Mouse (Mus musculus) effector memory CD4-positive, alpha-beta T cell, adult 7 months (primary cell): ENCODE data around the gene Tomm70a. TPM values are rescaled to one million over a fixed set of nuclear protein-coding genes. Genes with fewer than 3 reads are reported as not detected.

Experiments used
- polyA plus RNA-seq: library from polyadenylated mRNA; unstranded; fragments of 100-300 nt; shearing (Covaris generic); gene quantifications from one replicate; pipeline ENCODE4 v1.2.1, GENCODE M21; 2017

The Tomm70a gene
- polyA plus RNA-seq: 38.7 TPM

DNA sequence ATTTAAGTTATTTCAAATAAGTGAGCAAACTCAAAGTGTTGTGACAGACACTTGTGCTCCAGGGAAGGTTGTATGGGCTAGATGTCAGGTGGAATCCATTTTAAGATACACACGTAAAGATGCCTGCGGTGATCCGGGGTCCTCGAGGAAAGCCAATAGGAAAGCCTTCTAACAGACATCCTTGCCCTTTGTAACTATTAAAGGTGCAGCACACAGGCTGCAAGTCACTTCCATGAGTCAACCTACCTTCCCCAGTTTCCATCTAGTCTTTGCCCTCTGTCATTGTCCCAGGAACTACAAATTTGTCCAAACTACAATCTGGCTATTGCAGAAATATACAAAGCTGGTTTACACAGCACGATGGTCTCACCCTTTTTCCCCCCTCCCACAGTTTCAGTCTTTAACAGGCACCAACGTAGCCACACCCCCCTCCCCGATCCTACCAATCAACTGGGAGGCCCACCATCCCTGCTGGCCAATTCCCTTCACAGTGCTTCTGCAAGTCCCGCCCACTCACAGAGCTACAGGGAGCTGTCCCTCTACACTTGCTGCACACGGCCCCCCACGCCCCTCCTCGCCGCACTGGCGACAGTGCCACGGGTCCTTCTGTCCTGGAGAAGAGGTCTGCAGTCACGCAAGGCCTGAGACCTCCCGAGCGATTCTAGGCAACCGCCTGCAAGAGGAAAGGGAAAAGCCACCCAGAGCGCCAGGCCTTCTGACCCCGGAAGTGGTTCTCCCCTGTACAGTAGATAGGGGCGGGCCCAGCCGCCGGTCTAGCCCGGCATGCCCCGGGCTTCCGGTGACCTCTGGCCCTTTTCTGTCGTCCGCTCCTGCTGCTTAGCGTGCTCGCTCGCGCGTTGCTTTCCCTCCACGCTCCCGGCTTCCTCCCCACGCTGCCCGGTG is at the start of gene Tomm70a:
TSS of gene Tomm70a (plus strand) at position 791 of the 903 bp plus-strand sequence.

DNA sequence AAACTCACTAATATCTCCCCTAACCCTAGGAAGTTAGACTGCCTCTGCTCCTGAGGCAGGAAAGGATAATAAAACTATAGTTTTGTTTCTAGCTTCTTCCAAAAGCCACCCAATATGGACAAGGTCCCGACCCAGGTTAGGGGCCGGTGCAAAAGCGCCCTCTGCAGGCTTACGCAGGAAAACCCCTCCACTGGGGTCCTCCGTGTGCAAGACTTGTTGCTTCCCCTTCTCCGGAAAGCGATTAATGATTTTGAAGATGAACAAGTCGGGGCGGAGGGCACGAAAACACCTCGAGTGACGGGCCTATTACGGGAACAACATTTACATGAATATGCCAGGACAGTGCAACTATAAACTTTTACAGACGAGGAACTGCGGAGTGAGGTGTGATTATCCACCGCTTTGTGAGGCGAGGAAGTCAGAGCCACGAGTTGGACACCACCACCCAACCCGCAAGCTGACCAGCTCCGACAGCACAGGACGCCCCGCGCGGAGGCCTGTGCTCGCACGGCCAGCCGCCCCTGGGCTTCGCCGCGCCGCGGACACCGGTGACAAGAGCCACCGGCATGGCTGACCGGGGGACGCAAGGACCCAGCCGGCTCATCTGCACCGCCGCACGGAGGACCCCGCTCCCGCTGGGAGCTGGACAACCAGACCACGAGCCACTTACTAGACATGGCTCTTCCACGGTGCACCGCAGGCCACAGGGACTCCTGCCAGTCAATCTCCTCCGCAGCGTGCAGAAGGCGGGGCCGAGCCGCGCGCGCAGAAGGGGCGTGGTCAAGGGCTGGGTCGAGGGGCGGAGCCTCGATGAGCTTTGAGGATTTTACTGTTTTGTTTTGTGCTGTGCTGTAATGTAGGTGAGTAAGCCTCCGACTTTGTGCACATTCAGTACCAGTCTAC is 45.4 kb downstream of the Tomm70a start, which contains the start of gene Nit2:
TSS of gene Nit2 (minus strand) at position 731 of the 903 bp plus-strand sequence.

Other genes with a start within 250 kb of the Tomm70a start
- 1.4 TPM for gene Tmem45a, start 235.5 kb upstream of the Tomm70a start, polyA plus RNA-seq
- not detected for gene Lnp1, start 193.6 kb upstream of the Tomm70a start, polyA plus RNA-seq
- not detected for gene Tmem45a2, start 50.3 kb upstream of the Tomm70a start, polyA plus RNA-seq
- 14.4 TPM for gene Nit2, start 45.6 kb downstream of the Tomm70a start, polyA plus RNA-seq
- 40.7 TPM for gene Tbc1d23, start 109.8 kb downstream of the Tomm70a start, polyA plus RNA-seq
- 0.50 TPM for gene Tmem30c, start 171.2 kb downstream of the Tomm70a start, polyA plus RNA-seq
- gene Filip1l, start 231.4 kb downstream of the Tomm70a start, polyA plus RNA-seq: 11.1 TPM